Mouse (Mus musculus) thymus, adult 2 months (tissue): ENCODE measurements around the gene Actr10. TPM values are rescaled to one million over a fixed set of nuclear protein-coding genes. Genes with fewer than 3 reads are reported as not detected.
A peak's percentile ranks its signal among the peaks of the same experiment; 100 is the strongest.

Experiments used
- DNase-seq: peaks from one replicate; pipeline ENCODE4 v3.0.0; 2021
- H3K27ac ChIP-seq: fragments of 200-500 bp; 2 replicates; pipeline ENCODE4 v1.5.1; 2012; ENCODE audit warnings: low read length, control low read depth; ENCODE audit not compliant: control insufficient read depth, insufficient read depth
- H3K27me3 ChIP-seq: fragments of 200-500 bp; 2 replicates; pipeline ENCODE4 v1.6.1; 2012; ENCODE audit warnings: mild to moderate bottlenecking, low read length, moderate library complexity, mixed read lengths; ENCODE audit not compliant: control insufficient read depth, insufficient read depth
- H3K36me3 ChIP-seq: fragments of 200-500 bp; 2 replicates; pipeline ENCODE4 v1.6.1; 2012; ENCODE audit warnings: mild to moderate bottlenecking, low read length, moderate library complexity; ENCODE audit not compliant: control insufficient read depth, insufficient read depth
- H3K4me1 ChIP-seq: fragments of 200-500 bp; replicated peaks from 2 replicates; pipeline ENCODE4 v1.6.1; 2012; ENCODE audit warnings: low read length; ENCODE audit not compliant: control insufficient read depth, insufficient read depth
- H3K4me3 ChIP-seq: fragments of 200-500 bp; 2 replicates; pipeline ENCODE4 v1.5.1; 2012; ENCODE audit warnings: mild to moderate bottlenecking, low read length, control low read depth, moderate library complexity; ENCODE audit not compliant: control insufficient read depth, insufficient read depth
- CTCF ChIP-seq: fragments of 200-500 bp; IDR thresholded peaks from 2 replicates; pipeline ENCODE4 v1.5.1; 2012; ENCODE audit warnings: mild to moderate bottlenecking, control low read depth, low read length, moderate library complexity, borderline replicate concordance; ENCODE audit not compliant: control insufficient read depth, poor library complexity, insufficient read depth; ENCODE audit errors: extremely low read depth
- POLR2A ChIP-seq: fragments of 200-500 bp; IDR thresholded peaks from 2 replicates; pipeline ENCODE4 v1.6.1; 2012; ENCODE audit warnings: mild to moderate bottlenecking, low read length, control low read depth, moderate library complexity; ENCODE audit not compliant: control insufficient read depth, poor library complexity, insufficient read depth; ENCODE audit errors: extremely low read depth
- WGBS: fragments of 180-500 bp; shearing (Covaris S2); methylation state at CpG from one replicate; pipeline ENCODE4 v1.1.7; 2018; 5-methylcytosine and 5-hydroxymethylcytosine counted together
- polyA plus RNA-seq: library from polyadenylated mRNA; depleted of rRNA; stranded (reverse); fragments of >200 nt; gene quantifications from 2 replicates; pipeline ENCODE4 v1.2.3, GENCODE M21; 2012

The Actr10 gene
- polyA plus RNA-seq, 1 experiment, result 41.8 TPM

DNA sequence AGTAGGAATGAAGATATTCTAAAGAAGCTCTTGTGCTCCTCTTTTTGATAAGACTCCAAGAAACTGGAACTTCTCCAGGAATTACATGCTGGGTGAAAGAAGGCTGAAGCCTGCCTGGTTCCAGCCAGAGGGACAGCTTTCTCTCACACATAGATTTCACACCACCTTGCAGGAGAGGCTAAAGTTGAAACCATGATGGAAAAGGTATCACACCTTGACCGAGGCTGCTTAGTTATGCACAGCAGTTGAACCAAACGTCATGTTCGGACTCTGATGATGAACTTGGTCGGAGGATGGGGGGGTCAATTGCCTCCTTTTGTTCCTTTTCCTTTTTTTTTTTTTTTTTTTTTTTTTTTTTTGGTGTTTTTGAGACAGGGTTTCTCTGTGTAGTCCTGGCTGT lies 36.2 kb downstream of the Actr10 start:
- WGBS, result 75% methylated on average over 4 of the region's 4 CpGs
- TF ChIP-seq CTCF, result no peak
- no peak for TF ChIP-seq POLR2A
- no peak overlapping the region for H3K27ac ChIP-seq
- H3K4me1 ChIP-seq, result peaks cover 6% of the 10 kb centered on the region
- DNase-seq, result no peak
- peak overlapping the region; percentile 37; the same call in 1 of the 2 replicates for H3K4me3 ChIP-seq
- H3K36me3 ChIP-seq, result no peaks in the 10 kb centered on the region
- no peaks in the 10 kb centered on the region for H3K27me3 ChIP-seq

GRCm38 (mm10) chr12:70974441-70975266 lies 37.0 kb downstream of the Actr10 start, which contains the start of gene Psma3:
Psma3 (plus strand) TSS chr12:70974621.
- under 1% methylated on average over 71 of the region's 71 CpGs for WGBS
- TF ChIP-seq POLR2A (peak; percentile 77), CTCF (no peak)
- Histone ChIP-seq H3K4me3 (peak within 1 kb of the TSS; percentile 62), H3K4me1 (peaks cover 6% of the 10 kb centered on the region), H3K27me3 (no peaks in the 10 kb centered on the region), H3K27ac (peak within 1 kb of the TSS; percentile 68), H3K36me3 (0 out of 2 replicates have a peak, but pooled peaks cover 5% of the 10 kb centered on the region)
- peak; percentile 88 for DNase-seq

- no peak overlapping the region; the same call in 1 of the 2 replicates for H3K27ac ChIP-seq
- TF ChIP-seq CTCF (no peak), POLR2A (no peak)
- 20% methylated on average over 10 of the region's 10 CpGs for WGBS
- H3K4me3 ChIP-seq, result peak overlapping the region; percentile 62; the same call in 1 of the 2 replicates
- peaks cover 11% of the 10 kb centered on the region; the same call in 1 of the 2 replicates for H3K36me3 ChIP-seq
- peaks cover 6% of the 10 kb centered on the region for H3K4me1 ChIP-seq
- H3K27me3 ChIP-seq, result no peaks in the 10 kb centered on the region
- DNase-seq, result no peak
Observed at GRCm38 (mm10) chr12:70975406-70975805, 37.7 kb downstream of the Actr10 start.

GRCm38 (mm10) chr12:70975891-70976290 lies 38.2 kb downstream of the Actr10 start:
- no peak overlapping the region for H3K27ac ChIP-seq
- peaks cover 6% of the 10 kb centered on the region for H3K4me1 ChIP-seq
- no peaks in the 10 kb centered on the region for H3K27me3 ChIP-seq
- H3K4me3 ChIP-seq, result no peak overlapping the region
- 47% methylated on average over 3 of the region's 3 CpGs for WGBS
- TF ChIP-seq POLR2A (no peak), CTCF (no peak)
- peaks cover 11% of the 10 kb centered on the region; the same call in 1 of the 2 replicates for H3K36me3 ChIP-seq
- DNase-seq, result no peak

DNA sequence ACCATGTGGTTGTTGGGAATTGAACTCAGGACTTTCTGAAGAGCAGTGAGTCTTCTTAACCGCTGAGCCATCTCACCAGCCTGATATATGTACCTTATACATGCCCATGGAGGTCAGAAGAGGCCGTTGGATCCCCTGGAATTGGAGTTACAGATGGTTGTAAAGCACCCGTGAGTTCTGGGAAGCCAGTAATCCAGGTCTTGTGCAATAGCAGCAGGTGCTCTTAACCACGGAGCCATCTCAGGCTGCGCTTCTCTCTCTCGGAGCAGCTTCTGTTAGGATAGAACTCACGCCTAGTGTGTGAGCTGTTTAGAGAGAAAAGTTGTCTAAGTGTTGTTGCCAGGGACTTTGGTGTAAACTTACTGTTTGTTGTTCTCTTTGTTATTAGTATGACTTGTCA lies 40.7 kb downstream of the Actr10 start:
- 62% methylated on average over 7 of the region's 7 CpGs for WGBS
- no peaks in the 10 kb centered on the region for H3K27me3 ChIP-seq
- TF ChIP-seq POLR2A, result no peak
- no peak for TF ChIP-seq CTCF

DNA sequence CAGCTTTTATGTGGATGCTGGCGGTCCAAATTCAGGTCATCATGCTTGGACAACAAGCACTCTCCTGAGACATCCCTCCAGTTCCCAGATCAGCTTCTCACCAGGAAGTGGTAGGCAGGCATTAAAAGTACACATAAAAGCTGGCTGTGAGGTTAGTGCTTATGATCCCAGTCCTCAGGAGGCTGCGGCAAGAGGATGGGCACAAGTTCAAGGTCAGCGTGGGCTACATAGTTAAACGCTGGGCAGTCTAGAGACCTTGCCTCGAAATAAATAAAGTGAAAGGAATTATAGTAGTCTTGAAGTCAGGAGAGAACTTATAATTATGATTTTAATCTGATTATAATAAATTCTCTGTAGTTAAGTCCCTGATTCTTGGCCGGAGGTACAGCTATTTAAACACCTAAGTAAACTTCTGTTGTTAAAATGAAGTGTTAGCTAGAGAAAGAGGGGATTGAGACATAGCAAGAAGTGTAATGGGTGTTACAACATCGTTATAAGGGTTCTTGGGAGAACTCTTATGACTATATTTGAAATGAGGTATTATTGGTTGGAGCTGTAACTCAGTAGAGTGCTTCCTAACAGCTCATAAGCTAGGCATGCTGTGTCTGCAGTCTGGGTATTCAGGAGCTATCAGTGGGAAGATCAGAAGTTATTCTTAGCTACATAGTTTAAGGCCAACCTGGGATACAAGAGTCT lies 47.3 kb downstream of the Actr10 start:
- H3K4me3 ChIP-seq, result no peak overlapping the region
- H3K4me1 ChIP-seq, result no peaks in the 10 kb centered on the region
- WGBS, result 97% methylated on average over 7 of the region's 7 CpGs
- H3K27ac ChIP-seq, result no peak overlapping the region
- no peak for DNase-seq
- no peak for TF ChIP-seq CTCF
- TF ChIP-seq POLR2A, result no peak
- H3K27me3 ChIP-seq, result no peaks in the 10 kb centered on the region
- peaks cover 77% of the 10 kb centered on the region for H3K36me3 ChIP-seq

More for the DNA sequence above, 40.7 kb downstream of the Actr10 start:
- Histone ChIP-seq H3K36me3 (peaks cover 21% of the 10 kb centered on the region), H3K27ac (no peak overlapping the region), H3K4me1 (peaks cover 6% of the 10 kb centered on the region), H3K4me3 (no peak overlapping the region)
- no peak for DNase-seq
